Mouse (Mus musculus) cerebellum, postnatal 4 days (tissue): ENCODE data around the gene Wwtr1.

Experiments
- DNase-seq, 2 experiments: peaks; one replicate each; pipeline ENCODE4 v3.0.0; 2022; ENCODE audit warnings: low spot score in 2 of 2, mixed read lengths in 1 of 2

Gene Wwtr1

GRCm38 (mm10) chr3:57458652-57459051 lies 117.1 kb downstream of the Wwtr1 start:
- no peak for DNase-seq

- peak; percentile 32 to 73 for DNase-seq
These were observed 127.3 kb downstream of the Wwtr1 start for GRCm38 (mm10) chr3:57448445-57448844.

- DNase-seq, result no peak
These were observed 127.8 kb downstream of the Wwtr1 start for GRCm38 (mm10) chr3:57447889-57448288.

GRCm38 (mm10) chr3:57445706-57446105 lies 130.0 kb downstream of the Wwtr1 start:
- peak in 1 of 2 experiments; percentile 14 for DNase-seq

GRCm38 (mm10) chr3:57440956-57441355 lies 134.8 kb downstream of the Wwtr1 start:
- DNase-seq, result no peak

- DNase-seq, result no peak
These were observed 140.3 kb downstream of the Wwtr1 start for GRCm38 (mm10) chr3:57435364-57435763.

GRCm38 (mm10) chr3:57431706-57432105 lies 144.0 kb downstream of the Wwtr1 start:
- no peak for DNase-seq

- no peak for DNase-seq
These were observed 146.2 kb downstream of the Wwtr1 start for GRCm38 (mm10) chr3:57429486-57429885.

GRCm38 (mm10) chr3:57428682-57429464 lies 146.8 kb downstream of the Wwtr1 start:
- no peak for DNase-seq

GRCm38 (mm10) chr3:57426351-57426750 lies 149.4 kb downstream of the Wwtr1 start:
- DNase-seq, result no peak

GRCm38 (mm10) chr3:57425089-57425730 lies 150.5 kb downstream of the Wwtr1 start, which contains the start of gene Tm4sf4:
Gene Tm4sf4 (plus strand): TSS chr3:57425314.
- DNase-seq, result no peak

- no peak for DNase-seq
These were observed 155.1 kb downstream of the Wwtr1 start for GRCm38 (mm10) chr3:57420660-57421059.

- DNase-seq, result no peak
These were observed 155.5 kb downstream of the Wwtr1 start for GRCm38 (mm10) chr3:57420233-57420632.

- no peak for DNase-seq
These were observed 164.2 kb downstream of the Wwtr1 start for GRCm38 (mm10) chr3:57411535-57411934.
